Mouse (Mus musculus): ENCODE results near the gene Olfr360. TPM values are rescaled to one million over a fixed set of nuclear protein-coding genes. Genes with fewer than 3 reads are reported as not detected.
"Not testable (repeated sequence)": the region's sequence is repeated elsewhere in the genome, so short reads cannot be mapped to it uniquely, and the experiment has no call there.

The Olfr360 gene
- not detected for total RNA-seq (2021)
- long read RNA-seq, experiment 1 = 0 reads
- long read RNA-seq, experiment 2 = 0 reads

- DNase-seq (ENCODE audit: low spot score in 2 of 2) = no peak
These were observed at the start of gene Olfr360 for GRCm38 (mm10) chr2:37065446-37065845. Gene Olfr360 (plus strand): TSS chr2:37065746.

- not testable (repeated sequence) for DNase-seq (ENCODE audit: low spot score in 2 of 2)
These were observed 23.6 kb downstream of the Olfr360 start, which contains the start of gene Olfr361 for GRCm38 (mm10) chr2:37089190-37089589. Gene Olfr361 (minus strand): TSS chr2:37089290.

- no peak for DNase-seq (ENCODE audit: low spot score in 2 of 2)
These were observed 52.3 kb downstream of the Olfr360 start, which contains the start of gene Olfr362 for GRCm38 (mm10) chr2:37117810-37118209. Gene Olfr362 (minus strand): TSS chr2:37117910.

Other genes with a start within 250 kb of the Olfr360 start
- gene Olfr3, start 248.7 kb upstream of the Olfr360 start, total RNA-seq (2021) = not detected
- gene Olfr350, start 219.4 kb upstream of the Olfr360 start, total RNA-seq (2021) = not detected
- gene Olfr351, start 203.1 kb upstream of the Olfr360 start, total RNA-seq (2021) = under 1 TPM; 0.12 TPM
- gene Olfr352, start 197.3 kb upstream of the Olfr360 start, total RNA-seq (2021) = not detected
- not detected for gene Olfr353, start 172.8 kb upstream of the Olfr360 start, total RNA-seq (2021)
- not detected for gene Olfr354, start 160.1 kb upstream of the Olfr360 start, total RNA-seq (2021)
- gene Olfr355, start 136.8 kb upstream of the Olfr360 start, total RNA-seq (2021) = not detected
- not detected for gene Olfr356, start 128.6 kb upstream of the Olfr360 start, total RNA-seq (2021)
- gene Olfr357, start 71.9 kb upstream of the Olfr360 start, total RNA-seq (2021) = not detected
- not detected for gene Olfr358, start 56.4 kb upstream of the Olfr360 start, total RNA-seq (2021)
- not detected for gene Olfr361, start 23.5 kb downstream of the Olfr360 start, total RNA-seq (2021)
- gene Olfr362, start 52.2 kb downstream of the Olfr360 start, total RNA-seq (2021) = not detected
- not detected for gene Olfr364-ps1, start 73.6 kb downstream of the Olfr360 start, total RNA-seq (2021)
- under 1 TPM in 1 of 2 experiments, not detected in 1; 0.07 TPM for gene Olfr365, start 122.5 kb downstream of the Olfr360 start, total RNA-seq (2021)
- not detected for gene Olfr366, start 145.8 kb downstream of the Olfr360 start, total RNA-seq (2021)

All from layer of hippocampus, postnatal 14 days (tissue).